Mouse (Mus musculus): Measurements from ENCODE around the gene Gmpr2.

The Gmpr2 gene

GRCm38 (mm10) chr14:55671833-55672740, at the start of gene Gmpr2, which contains the start of gene Nedd8:
Gene Gmpr2, plus strand, starts transcription at chr14:55671941.
Gene Nedd8, minus strand, starts transcription at chr14:55672124.
- peak; percentile 86 for DNase-seq (ENCODE audit: low spot score)

DNA sequence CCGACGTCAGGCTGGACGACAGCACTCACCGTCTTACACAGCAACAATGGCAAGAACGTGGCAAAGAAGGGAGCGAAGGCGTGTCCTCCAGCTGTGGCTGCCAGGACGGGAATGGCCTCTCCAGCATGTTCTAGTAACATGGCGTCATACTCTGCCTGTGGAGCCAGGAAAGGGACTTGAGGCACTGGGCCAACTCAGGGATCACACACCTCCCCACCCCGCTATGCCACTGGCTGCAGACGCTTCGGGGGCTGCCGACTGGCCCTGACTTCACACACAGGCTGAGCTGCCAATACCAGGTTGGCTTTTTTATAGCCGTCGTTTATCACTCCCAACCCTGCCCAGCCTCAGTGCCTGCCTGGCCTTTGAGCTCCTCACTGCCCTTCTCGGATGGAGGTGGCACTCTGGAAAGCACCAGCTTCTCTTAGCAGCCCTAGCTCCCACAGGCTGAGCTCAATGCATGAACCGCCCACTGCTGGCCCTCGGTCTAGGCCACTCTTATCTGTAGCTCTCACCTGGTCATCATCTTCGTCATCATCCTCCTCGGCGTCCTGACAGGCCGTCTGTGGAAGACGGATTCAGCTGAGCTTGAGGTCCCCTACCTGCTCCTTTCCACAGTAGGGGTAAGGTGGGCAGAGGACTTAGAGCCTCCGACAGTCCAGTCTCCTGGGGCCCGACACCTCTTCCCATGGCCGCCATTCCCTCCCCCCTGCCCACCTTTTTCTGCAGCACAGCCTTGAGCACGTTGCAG, 43.5 kb upstream of the Gmpr2 start:
- DNase-seq (ENCODE audit: low spot score): no peak

GRCm38 (mm10) chr14:55629312-55629711, 42.4 kb upstream of the Gmpr2 start:
- no peak for DNase-seq (ENCODE audit: low spot score)

- DNase-seq (ENCODE audit: low spot score): no peak
These were observed 36.7 kb upstream of the Gmpr2 start for GRCm38 (mm10) chr14:55634874-55635522.

GRCm38 (mm10) chr14:55635523-55636007, 36.2 kb upstream of the Gmpr2 start, which contains the start of gene Ipo4:
Gene Ipo4, minus strand, starts transcription at chr14:55635957.
- peak; percentile 33 for DNase-seq (ENCODE audit: low spot score)

GRCm38 (mm10) chr14:55637795-55638194, 33.9 kb upstream of the Gmpr2 start, which contains the start of gene Gm49378:
Gene Gm49378, minus strand, starts transcription at chr14:55637895.
- DNase-seq (ENCODE audit: low spot score): no peak

GRCm38 (mm10) chr14:55640816-55641215, 30.9 kb upstream of the Gmpr2 start:
- DNase-seq (ENCODE audit: low spot score): no peak

- no peak for DNase-seq (ENCODE audit: low spot score)
These were observed 30.4 kb upstream of the Gmpr2 start for GRCm38 (mm10) chr14:55641291-55641690.

DNA sequence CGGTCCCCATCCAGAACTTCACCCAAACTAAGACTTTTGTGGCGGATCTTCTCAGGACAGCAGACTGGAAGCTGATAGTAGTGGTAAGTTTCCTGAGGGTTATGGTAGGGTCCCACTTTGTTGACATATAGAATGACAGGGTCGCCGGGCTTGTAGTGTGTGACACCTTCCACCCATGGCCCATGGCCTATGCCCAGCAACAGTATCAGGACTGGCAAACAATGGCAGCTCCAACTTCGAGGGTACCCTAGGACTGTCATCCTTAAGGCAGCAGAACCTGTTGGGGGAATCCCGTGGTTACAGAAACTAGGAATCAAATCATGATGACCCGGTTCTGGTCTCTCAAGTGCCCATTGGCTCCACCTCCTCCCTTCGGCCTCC, 29.1 kb upstream of the Gmpr2 start:
- DNase-seq (ENCODE audit: low spot score): no peak

GRCm38 (mm10) chr14:55643060-55643907, 28.5 kb upstream of the Gmpr2 start, which contains the start of gene Tm9sf1:
Gene Tm9sf1, minus strand, starts transcription at chr14:55643806.
- DNase-seq (ENCODE audit: low spot score): peak; percentile 93

DNA sequence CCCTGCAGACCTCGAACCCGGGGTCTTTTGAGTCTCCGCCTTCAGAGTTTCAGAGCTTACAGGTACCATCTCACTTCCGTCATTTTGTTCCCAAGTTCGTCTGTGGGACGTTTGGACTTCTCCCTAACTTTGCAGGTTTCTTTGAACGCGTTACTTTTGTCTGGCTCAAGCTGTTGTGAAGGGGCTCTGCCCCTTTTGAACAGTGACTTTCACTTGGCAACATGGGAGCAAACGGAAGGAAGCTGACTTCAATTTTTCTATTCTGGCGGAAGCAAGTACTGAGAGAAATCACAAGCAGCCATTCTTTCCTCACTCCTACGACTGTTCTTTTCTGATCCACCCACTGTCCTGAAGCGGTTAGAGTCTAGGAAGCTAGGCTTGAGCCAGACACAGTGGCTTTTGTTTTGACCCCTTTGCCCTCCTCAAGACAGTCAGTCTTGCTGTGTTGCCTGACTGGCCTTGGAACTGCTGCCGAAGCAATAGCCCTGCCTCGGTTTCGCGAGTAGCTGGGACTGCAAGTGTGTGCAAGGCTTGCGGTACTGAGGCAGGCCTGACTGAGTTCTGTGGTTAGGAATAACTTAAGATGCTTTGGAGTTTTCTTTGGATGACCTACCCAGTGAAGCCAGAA, 27.4 kb upstream of the Gmpr2 start:
- DNase-seq (ENCODE audit: low spot score): no peak

- DNase-seq (ENCODE audit: low spot score): no peak
These were observed 21.9 kb upstream of the Gmpr2 start, which contains the start of gene Tssk4 for GRCm38 (mm10) chr14:55649884-55650283. Gene Tssk4, plus strand, starts transcription at chr14:55650184.

DNA sequence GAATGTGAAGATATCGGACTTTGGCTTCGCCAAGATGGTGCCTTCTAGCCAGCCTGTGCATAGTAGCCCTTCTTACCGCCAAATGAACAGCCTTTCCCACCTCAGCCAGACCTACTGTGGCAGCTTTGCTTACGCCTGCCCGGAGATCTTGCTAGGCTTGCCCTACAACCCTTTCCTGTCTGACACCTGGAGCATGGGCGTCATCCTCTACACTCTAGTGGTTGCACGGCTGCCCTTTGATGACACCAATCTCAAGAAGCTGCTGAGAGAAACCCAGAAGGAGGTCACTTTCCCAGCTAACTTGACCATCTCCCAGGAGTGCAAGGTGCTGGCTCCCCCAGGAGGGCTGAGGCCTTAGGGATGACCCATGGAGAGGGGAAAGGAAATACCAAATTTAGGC, 20.2 kb upstream of the Gmpr2 start:
- no peak for DNase-seq (ENCODE audit: low spot score)

DNA sequence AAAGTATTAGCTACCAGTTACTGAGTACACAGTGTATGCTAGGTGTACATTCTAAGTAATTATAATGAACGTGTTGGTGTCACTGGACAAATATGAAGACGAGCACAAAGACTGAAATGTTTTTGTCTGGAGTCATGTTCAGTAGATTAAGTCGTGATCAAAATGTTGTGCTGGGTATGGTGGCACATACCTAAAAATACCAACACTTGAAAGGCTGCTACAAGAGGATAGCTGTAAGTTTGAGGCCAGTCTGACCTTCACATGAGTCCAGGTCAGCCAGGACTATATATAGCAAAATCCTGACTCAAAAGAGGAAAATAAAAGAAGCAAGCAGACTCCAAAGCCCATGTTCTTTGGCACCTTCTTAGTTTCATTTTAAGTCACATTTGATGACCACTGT, 14.8 kb upstream of the Gmpr2 start:
- DNase-seq (ENCODE audit: low spot score): no peak

- no peak for DNase-seq (ENCODE audit: low spot score)
These were observed 13.7 kb upstream of the Gmpr2 start for GRCm38 (mm10) chr14:55658011-55658410.

DNA sequence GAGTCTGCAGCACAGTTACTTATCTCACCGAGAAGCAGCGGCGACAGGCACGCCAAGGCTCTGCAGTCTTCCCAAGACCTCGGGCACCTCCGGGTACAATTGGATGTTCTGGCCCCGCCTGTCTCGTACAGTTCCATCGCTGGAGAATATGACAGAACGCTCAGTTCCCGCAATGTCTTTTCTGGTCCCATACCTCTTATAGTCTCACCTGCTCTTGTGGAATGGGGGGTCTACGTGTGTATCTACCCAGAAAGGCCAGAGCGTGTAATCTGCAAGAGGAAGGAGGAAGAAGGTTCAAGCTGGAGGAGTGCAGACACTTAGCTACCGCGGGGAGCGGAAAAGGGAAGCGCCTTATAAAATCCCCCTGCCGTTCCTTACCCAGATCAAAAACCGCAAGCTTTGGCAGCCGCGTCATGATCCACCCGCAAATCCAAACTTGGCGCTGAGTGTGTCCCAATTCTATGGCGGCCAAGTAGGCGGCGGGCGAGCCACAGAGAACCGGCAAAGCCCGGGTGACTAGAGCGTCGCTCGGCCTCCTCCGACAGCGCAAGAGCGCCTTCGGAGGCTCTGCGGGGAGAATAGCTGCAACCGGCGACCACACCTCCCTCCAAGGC, 11.7 kb upstream of the Gmpr2 start, which contains the start of gene Mdp1:
Gene Mdp1, minus strand, starts transcription at position 549 of the 614 bp plus-strand sequence.
- peak; percentile 41 for DNase-seq (ENCODE audit: low spot score)

GRCm38 (mm10) chr14:55660636-55661035, 11.1 kb upstream of the Gmpr2 start:
- DNase-seq (ENCODE audit: low spot score): no peak

DNA sequence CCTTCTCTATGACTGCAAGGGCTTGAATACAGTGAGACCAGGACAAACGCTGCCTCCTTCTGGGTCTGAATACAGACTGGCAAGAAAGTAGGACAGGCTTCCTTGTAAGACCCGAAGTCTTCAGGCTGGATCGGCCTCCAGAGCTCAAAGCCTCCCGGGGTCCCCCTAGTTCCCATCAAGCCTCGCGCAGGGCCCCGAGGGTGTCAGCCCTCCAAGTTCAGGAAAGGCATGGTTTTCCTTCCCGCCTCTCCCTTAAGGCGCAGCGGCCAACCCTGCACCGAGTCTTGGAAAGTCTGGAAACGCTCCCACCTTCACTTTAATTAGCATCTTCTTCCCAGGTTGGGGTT, 282 bp upstream of the Gmpr2 start:
- DNase-seq (ENCODE audit: low spot score): no peak

- DNase-seq (ENCODE audit: low spot score): no peak
These were observed 960 bp downstream of the Gmpr2 start for GRCm38 (mm10) chr14:55672741-55673060.

- DNase-seq (ENCODE audit: low spot score): no peak
These were observed 5.9 kb downstream of the Gmpr2 start for GRCm38 (mm10) chr14:55677615-55678014.

Data from ovary, postnatal 10 days (tissue).